Mouse (Mus musculus) liver, embryonic 15.5 days (tissue): ENCODE measurements around the gene Gtf3c2. TPM values are rescaled to one million over a fixed set of nuclear protein-coding genes. Genes with fewer than 3 reads are reported as not detected.
"Not testable (repeated sequence)": the region's sequence is repeated elsewhere in the genome, so short reads cannot be mapped to it uniquely, and the experiment has no call there.

Source experiments
- ATAC-seq: fragments of 200-750 bp; cut with Nextera tagmentation; 2 replicates; pipeline ENCODE4 v1.8.0; 2017; ENCODE audit warnings: moderate number of reproducible peaks, mild to moderate bottlenecking, moderate library complexity; ENCODE audit not compliant: insufficient read depth
- H3K27ac ChIP-seq: fragments of 300-500 bp; sonication (generic); replicated peaks from 2 replicates; pipeline ENCODE4 v1.5.1; 2015; ENCODE audit warnings: mild to moderate bottlenecking, inconsistent platforms
- H3K27me3 ChIP-seq: fragments of 300-500 bp; sonication (generic); 2 replicates; pipeline ENCODE4 v1.6.1; 2015; ENCODE audit warnings: mild to moderate bottlenecking, inconsistent platforms
- H3K36me3 ChIP-seq: fragments of 300-500 bp; sonication (generic); replicated peaks from 2 replicates; pipeline ENCODE4 v1.6.1; 2015; ENCODE audit warnings: moderate library complexity, mild to moderate bottlenecking, inconsistent platforms
- H3K4me1 ChIP-seq: fragments of 300-500 bp; sonication (generic); replicated peaks from 2 replicates; pipeline ENCODE4 v1.6.1; 2015; ENCODE audit warnings: inconsistent platforms
- H3K4me2 ChIP-seq: fragments of 300-500 bp; sonication (generic); 2 replicates; pipeline ENCODE4 v1.6.1; 2015; ENCODE audit warnings: moderate library complexity, mild to moderate bottlenecking, inconsistent platforms
- H3K4me3 ChIP-seq: fragments of 300-500 bp; sonication (generic); replicated peaks from 2 replicates; pipeline ENCODE4 v1.5.1; 2015; ENCODE audit warnings: mild to moderate bottlenecking, inconsistent platforms
- H3K9ac ChIP-seq: fragments of 300-500 bp; sonication (generic); 2 replicates; pipeline ENCODE4 v1.6.1; 2015; ENCODE audit warnings: moderate library complexity, mild to moderate bottlenecking, inconsistent platforms
- H3K9me3 ChIP-seq: fragments of 300-500 bp; sonication (generic); replicated peaks from 2 replicates; pipeline ENCODE4 v1.6.1; 2016; ENCODE audit warnings: inconsistent platforms
- WGBS: fragments of 180-500 bp; shearing (Covaris S2); methylation state at CpG from one replicate; pipeline ENCODE4 v1.1.7; 2015; ENCODE audit warnings: mixed read lengths; ENCODE audit not compliant: insufficient replicate concordance; 5-methylcytosine and 5-hydroxymethylcytosine counted together
- polyA plus RNA-seq: library from polyadenylated mRNA; unstranded; fragments of >200 nt; fragmentation: Nextera tagmentation; extraction: Ambion mirVana; gene quantifications from 2 replicates; pipeline ENCODE4 v1.2.1, GENCODE M21; 2015

Gene Gtf3c2
- polyA plus RNA-seq, result 28.8 and 31.5 TPM in 2 replicates

- peak; percentile 90 for ATAC-seq
- H3K4me1 ChIP-seq, result peaks cover 53% of the 10 kb centered on the region
- under 1% methylated on average over 59 of the region's 59 CpGs for WGBS
Observed at GRCm38 (mm10) chr5:31179766-31180630, at the start of gene Gtf3c2, which contains the start of gene Gm29609. Gene Gtf3c2 (minus strand): TSS chr5:31180144. Gene Gm29609 (minus strand): TSS chr5:31179911.

GRCm38 (mm10) chr5:31226641-31227040 lies 46.7 kb upstream of the Gtf3c2 start:
- Histone ChIP-seq H3K4me3 (no peak overlapping the region), H3K27ac (no peak overlapping the region), H3K27me3 (no peaks in the 10 kb centered on the region), H3K9ac (no peak overlapping the region), H3K4me2 (no peak overlapping the region), H3K9me3 (no peaks in the 10 kb centered on the region), H3K36me3 (no peaks in the 10 kb centered on the region), H3K4me1 (peaks cover 1% of the 10 kb centered on the region; the same call in 1 of the 2 replicates)
- WGBS, result 51% methylated on average over 1 of the region's 1 CpGs
- ATAC-seq, result no peak

More at GRCm38 (mm10) chr5:31179766-31180630, at the start of gene Gtf3c2, which contains the start of gene Gm29609:
- Histone ChIP-seq H3K9ac (peak within 1 kb of the TSS; percentile 77), H3K36me3 (peaks cover 18% of the 10 kb centered on the region), H3K4me3 (peak within 1 kb of the TSS; percentile 73), H3K9me3 (no peaks in the 10 kb centered on the region), H3K4me2 (peak within 1 kb of the TSS; percentile 92), H3K27ac (peak within 1 kb of the TSS; percentile 99), H3K27me3 (no peaks in the 10 kb centered on the region)

- ATAC-seq, result no peak
- 79% methylated on average over 9 of the region's 9 CpGs for WGBS
Observed at GRCm38 (mm10) chr5:31222696-31223095, 42.8 kb upstream of the Gtf3c2 start.

DNA sequence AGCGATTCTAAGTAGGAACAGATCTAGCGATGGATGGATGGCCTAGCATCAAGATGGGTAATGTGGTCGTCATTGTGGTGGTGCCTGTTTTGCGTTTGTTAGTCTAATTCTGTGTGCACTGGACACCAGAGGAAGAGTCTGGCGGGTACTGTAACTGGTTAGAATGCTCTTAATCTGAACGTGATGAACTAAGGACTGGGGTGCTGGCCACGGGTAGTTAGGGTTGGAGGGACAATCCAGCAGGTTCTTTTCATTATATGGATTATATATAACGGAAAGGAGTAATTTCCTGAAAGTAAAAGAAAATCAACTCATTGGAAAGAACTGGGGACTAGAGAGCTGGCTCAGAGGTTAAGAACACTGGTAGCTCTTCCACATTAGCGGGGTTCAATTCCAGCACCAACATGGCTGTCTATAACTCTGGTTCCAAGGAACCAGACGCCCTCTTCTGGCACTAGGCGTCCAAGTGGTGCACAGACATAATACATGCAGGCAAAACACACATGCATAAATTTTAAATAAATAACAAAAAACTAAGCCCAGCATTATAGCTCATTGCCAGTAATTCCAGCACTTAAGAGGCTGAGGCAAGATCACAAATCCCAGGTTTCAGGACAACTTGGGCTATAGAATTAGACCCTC lies 41.5 kb upstream of the Gtf3c2 start:
- no peak for ATAC-seq
- Histone ChIP-seq H3K27me3 (no peaks in the 10 kb centered on the region), H3K4me2 (peak overlapping the region; percentile 85), H3K9ac (peak overlapping the region; percentile 76), H3K36me3 (peaks cover 1% of the 10 kb centered on the region; the same call in 1 of the 2 replicates), H3K4me3 (peak overlapping the region; percentile 100), H3K9me3 (no peaks in the 10 kb centered on the region), H3K27ac (peak overlapping the region; percentile 88), H3K4me1 (peaks cover 36% of the 10 kb centered on the region)
- 10% methylated on average over 11 of the region's 11 CpGs for WGBS

More at GRCm38 (mm10) chr5:31222696-31223095, 42.8 kb upstream of the Gtf3c2 start:
- Histone ChIP-seq H3K36me3 (no peaks in the 10 kb centered on the region), H3K4me1 (peaks cover 24% of the 10 kb centered on the region), H3K27me3 (no peaks in the 10 kb centered on the region), H3K9ac (no peak overlapping the region), H3K9me3 (no peaks in the 10 kb centered on the region), H3K4me2 (no peak overlapping the region), H3K27ac (no peak overlapping the region), H3K4me3 (no peak overlapping the region)

DNA sequence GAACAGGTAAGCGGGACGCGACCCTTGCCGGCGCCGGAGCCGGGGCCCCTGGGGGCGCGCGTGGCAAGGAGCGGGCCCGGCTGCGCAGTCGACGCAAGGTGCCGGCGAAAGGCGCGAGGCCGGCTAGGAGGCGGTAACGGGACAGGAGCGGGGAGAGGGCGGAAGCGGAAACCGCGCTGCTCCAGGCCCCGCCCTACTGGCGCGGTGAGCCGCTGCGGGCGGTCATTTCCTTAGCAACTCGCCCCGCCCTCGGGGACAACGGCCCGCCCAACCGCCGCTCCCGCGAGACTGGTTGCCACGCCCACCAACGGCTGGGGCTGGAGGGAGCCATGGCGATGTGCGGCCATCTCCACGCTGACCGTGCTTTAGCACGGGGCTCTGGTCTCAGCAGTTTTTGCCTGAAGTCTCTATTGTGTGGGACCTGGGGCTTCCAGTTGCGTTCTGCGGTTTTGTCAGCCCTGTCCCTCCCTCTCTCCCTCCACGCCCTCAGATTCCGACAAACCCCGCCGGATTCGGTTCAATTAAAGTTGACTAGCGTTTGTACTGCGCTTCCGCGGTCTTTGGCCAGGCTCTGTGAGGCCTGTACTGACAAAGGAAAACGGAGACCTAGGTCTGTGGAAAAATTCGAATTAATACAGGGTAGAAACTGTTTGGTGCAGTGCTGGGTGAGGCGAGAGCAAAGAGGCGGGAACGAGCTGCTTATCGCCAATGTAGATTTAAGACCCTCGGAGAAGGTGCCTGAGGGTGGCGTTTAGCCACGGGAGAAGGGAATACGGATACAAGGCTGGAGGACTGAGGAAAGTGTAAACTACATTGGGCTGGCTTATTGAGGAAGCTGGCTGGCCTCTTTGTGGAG lies 40.7 kb upstream of the Gtf3c2 start, which contains the start of gene Ppm1g:
Gene Ppm1g (minus strand): TSS at position 240 of the 856 bp plus-strand sequence.
- Histone ChIP-seq H3K4me3 (peak within 1 kb of the TSS; percentile 100), H3K4me2 (peak within 1 kb of the TSS; percentile 85), H3K27ac (peak within 1 kb of the TSS; percentile 95), H3K9me3 (no peaks in the 10 kb centered on the region), H3K9ac (peak within 1 kb of the TSS; percentile 96), H3K4me1 (peaks cover 43% of the 10 kb centered on the region), H3K36me3 (peaks cover 7% of the 10 kb centered on the region; the same call in 1 of the 2 replicates), H3K27me3 (no peaks in the 10 kb centered on the region)
- under 1% methylated on average over 70 of the region's 70 CpGs for WGBS
- peak; percentile 92 for ATAC-seq

DNA sequence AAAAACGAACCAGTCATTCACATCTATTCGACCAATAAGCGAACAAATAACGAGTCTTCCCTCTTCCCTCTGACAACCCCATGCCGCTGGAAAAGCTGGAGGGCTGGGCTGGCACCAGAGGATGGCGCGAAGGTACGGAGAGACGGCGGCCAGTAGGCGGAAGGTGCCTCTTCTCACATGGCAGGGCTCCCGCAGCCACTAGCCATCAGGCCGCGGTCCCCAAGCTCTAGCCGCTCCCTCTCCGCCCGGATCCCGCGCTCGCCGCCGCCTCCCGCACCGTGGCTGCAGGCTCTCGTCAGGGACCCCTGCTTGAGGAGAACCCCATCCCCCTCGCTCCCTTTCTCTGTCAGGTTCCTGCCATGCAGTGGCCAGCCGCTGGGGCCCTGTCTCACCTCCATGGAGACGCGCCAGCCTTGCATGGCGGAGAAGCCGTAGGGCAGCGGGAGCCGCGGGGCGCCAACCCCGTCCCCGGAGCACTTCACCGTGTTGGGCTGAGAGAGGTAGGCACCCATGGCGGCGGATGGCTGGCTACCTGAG lies 40.0 kb upstream of the Gtf3c2 start:
- Histone ChIP-seq H3K4me1 (peaks cover 47% of the 10 kb centered on the region), H3K4me2 (peak overlapping the region; percentile 85), H3K4me3 (peak overlapping the region; percentile 100), H3K27me3 (no peaks in the 10 kb centered on the region), H3K9ac (peak overlapping the region; percentile 96), H3K36me3 (peaks cover 7% of the 10 kb centered on the region; the same call in 1 of the 2 replicates), H3K9me3 (no peaks in the 10 kb centered on the region), H3K27ac (peak overlapping the region; percentile 95)
- under 1% methylated on average over 39 of the region's 40 CpGs for WGBS
- ATAC-seq, result peak; percentile 55

DNA sequence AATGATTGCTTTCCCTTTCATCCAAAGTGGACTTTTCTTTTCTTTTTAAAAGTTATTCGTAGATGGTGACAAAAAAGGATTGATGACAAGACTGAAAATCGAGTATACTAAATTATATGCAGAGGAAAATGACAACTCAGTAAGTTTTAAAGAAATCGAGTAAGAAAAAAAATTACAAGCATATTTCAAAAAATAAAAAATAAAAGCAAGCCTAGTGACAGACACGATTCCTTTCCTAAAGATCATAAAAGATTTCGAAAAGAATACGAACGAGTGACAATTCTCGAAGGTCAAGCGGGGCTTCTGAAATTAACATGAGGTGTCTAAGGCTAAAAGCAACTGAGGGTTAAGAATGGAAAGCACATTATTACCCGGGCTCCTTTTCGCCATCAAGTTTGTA lies 39.5 kb upstream of the Gtf3c2 start:
- Histone ChIP-seq H3K27ac (peak overlapping the region; percentile 95), H3K9me3 (no peaks in the 10 kb centered on the region), H3K27me3 (no peaks in the 10 kb centered on the region), H3K9ac (peak overlapping the region; percentile 96), H3K36me3 (peaks cover 7% of the 10 kb centered on the region; the same call in 1 of the 2 replicates), H3K4me3 (peak overlapping the region; percentile 100), H3K4me2 (peak overlapping the region; percentile 85), H3K4me1 (peaks cover 52% of the 10 kb centered on the region)
- under 1% methylated on average over 11 of the region's 11 CpGs for WGBS
- ATAC-seq, result no peak

DNA sequence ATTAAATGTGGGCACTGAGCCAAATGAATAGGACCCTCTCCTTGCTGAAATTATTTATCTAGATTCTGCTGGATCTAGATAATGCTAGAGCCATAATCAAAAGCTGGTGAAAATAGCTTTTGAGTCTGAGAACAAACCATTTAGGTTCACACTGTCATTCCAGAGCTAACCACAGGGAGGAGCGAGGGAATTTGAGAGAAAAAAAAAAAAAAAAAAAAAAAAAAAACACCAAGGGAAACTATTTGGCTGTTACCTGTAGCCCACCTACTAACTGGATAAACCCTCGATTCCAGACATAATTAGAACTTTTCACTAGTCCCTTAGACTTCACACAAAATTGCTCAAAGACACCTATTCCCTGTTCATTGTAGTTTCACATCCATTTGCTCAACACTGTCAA lies 39.1 kb upstream of the Gtf3c2 start:
- H3K9ac ChIP-seq, result peak overlapping the region; percentile 47
- H3K27ac ChIP-seq, result peak overlapping the region; percentile 95
- peak overlapping the region; percentile 100 for H3K4me3 ChIP-seq

DNA sequence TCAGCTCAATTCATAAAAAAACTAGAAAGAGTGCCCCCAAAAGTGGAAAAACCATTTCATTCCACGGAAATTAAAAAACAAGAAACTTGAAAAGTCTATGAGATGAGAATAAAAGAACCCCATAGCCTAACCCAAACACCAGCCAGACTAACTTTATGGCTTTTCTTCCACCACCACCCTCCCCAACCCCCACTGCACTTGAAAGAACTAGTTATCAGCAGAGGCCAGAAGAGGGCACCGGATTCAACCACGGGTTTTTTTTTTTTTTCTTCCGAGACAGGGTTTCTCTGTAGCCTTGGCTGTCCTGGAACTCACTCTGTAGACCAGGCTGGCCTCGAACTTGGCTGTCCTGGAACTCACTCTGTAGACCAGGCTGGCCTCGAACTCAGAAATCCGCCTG lies 38.4 kb upstream of the Gtf3c2 start:
- Histone ChIP-seq H3K27me3 (no peaks in the 10 kb centered on the region), H3K4me1 (peaks cover 54% of the 10 kb centered on the region), H3K4me3 (peak overlapping the region; percentile 100), H3K4me2 (peak overlapping the region; percentile 85), H3K9me3 (no peaks in the 10 kb centered on the region), H3K36me3 (peaks cover 11% of the 10 kb centered on the region; the same call in 1 of the 2 replicates), H3K27ac (peak overlapping the region; percentile 95), H3K9ac (peak overlapping the region; percentile 47; the same call in 1 of the 2 replicates)
- 16% methylated on average over 7 of the region's 7 CpGs for WGBS
- peak; percentile 26; the same call in 1 of the 2 replicates for ATAC-seq

More for the DNA sequence above, 39.1 kb upstream of the Gtf3c2 start:
- Histone ChIP-seq H3K36me3 (peaks cover 10% of the 10 kb centered on the region; the same call in 1 of the 2 replicates), H3K4me1 (peaks cover 53% of the 10 kb centered on the region), H3K4me2 (peak overlapping the region; percentile 85), H3K9me3 (no peaks in the 10 kb centered on the region), H3K27me3 (no peaks in the 10 kb centered on the region)
- WGBS, result 1% methylated on average over 2 of the region's 2 CpGs
- no peak for ATAC-seq

DNA sequence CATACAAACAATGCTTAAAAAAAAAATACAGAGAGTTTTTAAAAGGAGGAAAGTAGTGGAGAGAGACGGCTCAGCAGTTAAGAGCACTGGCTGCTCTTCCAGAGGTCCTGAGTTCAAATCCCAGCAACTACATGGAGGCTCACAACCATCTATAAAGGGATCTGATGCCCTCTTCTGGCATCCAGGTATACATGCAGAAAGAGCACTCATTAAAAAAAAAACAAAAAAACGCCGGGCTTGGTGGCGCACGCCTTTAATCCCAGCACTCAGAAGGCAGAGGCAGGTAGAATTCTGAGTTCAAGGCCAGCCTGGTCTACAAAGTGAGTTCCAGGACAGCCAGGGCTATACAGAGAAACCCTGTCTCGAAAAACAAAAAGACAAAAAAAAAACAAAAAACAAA lies 36.6 kb upstream of the Gtf3c2 start:
- peaks cover 61% of the 10 kb centered on the region for H3K4me1 ChIP-seq
- not testable (repeated sequence) for H3K9ac ChIP-seq, H3K9me3 ChIP-seq, H3K4me2 ChIP-seq, ATAC-seq, H3K27ac ChIP-seq, H3K27me3 ChIP-seq, H3K4me3 ChIP-seq
- peaks cover 19% of the 10 kb centered on the region; the same call in 1 of the 2 replicates for H3K36me3 ChIP-seq
- WGBS, result 70% methylated on average over 6 of the region's 6 CpGs
